Mouse (Mus musculus) heart, embryonic 16.5 days (tissue): Measurements from ENCODE around the gene 4930524J08Rik. TPM values are rescaled to one million over a fixed set of nuclear protein-coding genes. Genes with fewer than 3 reads are reported as not detected.

ENCODE experiments used
- ATAC-seq: fragments of 200-750 bp; cut with Nextera tagmentation; replicated peaks from 2 replicates; pipeline ENCODE4 v1.8.0; 2017; ENCODE audit warnings: moderate number of reproducible peaks; ENCODE audit not compliant: insufficient read depth, low FRiP score; ENCODE audit errors: extremely low read depth
- H3K27ac ChIP-seq: fragments of 300-500 bp; sonication (generic); 2 replicates; pipeline ENCODE4 v1.5.1; 2014; ENCODE audit warnings: mild to moderate bottlenecking, low read length, control low read depth, moderate library complexity
- H3K27me3 ChIP-seq: fragments of 300-500 bp; sonication (generic); 2 replicates; pipeline ENCODE4 v1.6.1; 2014; ENCODE audit warnings: low read length, mixed read lengths; ENCODE audit not compliant: control insufficient read depth, insufficient read depth
- H3K36me3 ChIP-seq: fragments of 300-500 bp; sonication (generic); 2 replicates; pipeline ENCODE4 v1.6.1; 2014; ENCODE audit not compliant: control insufficient read depth, insufficient read depth
- H3K4me1 ChIP-seq: fragments of 300-500 bp; sonication (generic); 2 replicates; pipeline ENCODE4 v1.6.1; 2014; ENCODE audit warnings: low read length, mixed read lengths; ENCODE audit not compliant: control insufficient read depth, insufficient read depth
- H3K4me2 ChIP-seq: fragments of 300-500 bp; sonication (generic); 2 replicates; pipeline ENCODE4 v1.6.1; 2014; ENCODE audit warnings: low read depth, mild to moderate bottlenecking, control low read depth, low read length
- H3K4me3 ChIP-seq: fragments of 300-500 bp; sonication (generic); 2 replicates; pipeline ENCODE4 v1.5.1; 2014; ENCODE audit warnings: mild to moderate bottlenecking, control low read depth, low read length
- H3K9ac ChIP-seq: fragments of 300-500 bp; sonication (generic); 2 replicates; pipeline ENCODE4 v1.6.1; 2014; ENCODE audit warnings: low read length, control low read depth
- H3K9me3 ChIP-seq: fragments of 300-500 bp; sonication (generic); replicated peaks from 2 replicates; pipeline ENCODE4 v1.6.1; 2016; ENCODE audit warnings: low read length; ENCODE audit not compliant: control insufficient read depth
- WGBS: fragments of 180-500 bp; shearing (Covaris S2); extraction: QIAGEN DNeasy Blood & Tissue Kit; methylation state at CpG from one replicate; pipeline ENCODE4 v1.1.7; 2014; 5-methylcytosine and 5-hydroxymethylcytosine counted together
- polyA plus RNA-seq: library from polyadenylated mRNA; unstranded; fragments of >200 nt; fragmentation: Nextera tagmentation; extraction: Ambion mirVana; gene quantifications from 2 replicates; pipeline ENCODE4 v1.2.1, GENCODE M21; 2015

Gene 4930524J08Rik
- polyA plus RNA-seq, 1 experiment from 2014 or later = 0.84 TPM

- ATAC-seq = no peak
These were observed 29.6 kb downstream of the 4930524J08Rik start for GRCm38 (mm10) chr5:100008485-100008884.

DNA sequence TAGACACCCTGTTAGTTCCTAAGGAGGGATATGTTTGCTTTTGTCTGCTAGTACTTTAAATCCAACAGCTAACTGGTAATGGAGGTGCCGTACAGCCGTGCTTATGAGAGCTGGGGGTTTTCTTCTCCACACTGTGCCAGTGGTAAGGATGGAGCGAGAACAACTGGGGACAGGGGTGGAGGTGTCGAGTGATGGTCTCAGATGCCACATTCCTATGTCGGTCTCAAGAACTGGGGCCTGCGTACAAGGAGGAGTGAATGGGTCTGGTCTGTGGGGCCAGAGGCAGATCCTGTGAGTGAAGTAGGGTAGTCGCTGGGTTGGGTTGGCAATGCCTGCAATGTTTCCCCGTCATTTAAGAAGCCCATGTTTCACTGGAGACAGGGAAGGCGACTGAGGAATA, 33.7 kb downstream of the 4930524J08Rik start:
- H3K27ac ChIP-seq = peak overlapping the region; percentile 75
- H3K27me3 ChIP-seq = no peaks in the 10 kb centered on the region
- peak; percentile 85 for ATAC-seq
- 0 out of 2 replicates have a peak, but pooled peaks cover 3% of the 10 kb centered on the region for H3K9me3 ChIP-seq
- H3K9ac ChIP-seq = no peak overlapping the region
- WGBS = 41% methylated on average over 9 of the region's 9 CpGs
- no peaks in the 10 kb centered on the region for H3K36me3 ChIP-seq
- H3K4me2 ChIP-seq = peak overlapping the region; percentile 36; the same call in 1 of the 2 replicates
- peaks cover 7% of the 10 kb centered on the region for H3K4me1 ChIP-seq
- H3K4me3 ChIP-seq = no peak overlapping the region

More at GRCm38 (mm10) chr5:100008485-100008884, 29.6 kb downstream of the 4930524J08Rik start:
- H3K9me3 ChIP-seq = no peaks in the 10 kb centered on the region
- H3K36me3 ChIP-seq = no peaks in the 10 kb centered on the region
- 60% methylated on average over 3 of the region's 3 CpGs for WGBS
- H3K27me3 ChIP-seq = no peaks in the 10 kb centered on the region
- no peak overlapping the region for H3K27ac ChIP-seq
- no peak overlapping the region for H3K4me3 ChIP-seq
- no peak overlapping the region for H3K9ac ChIP-seq
- no peak overlapping the region for H3K4me2 ChIP-seq
- H3K4me1 ChIP-seq = peaks cover 19% of the 10 kb centered on the region

DNA sequence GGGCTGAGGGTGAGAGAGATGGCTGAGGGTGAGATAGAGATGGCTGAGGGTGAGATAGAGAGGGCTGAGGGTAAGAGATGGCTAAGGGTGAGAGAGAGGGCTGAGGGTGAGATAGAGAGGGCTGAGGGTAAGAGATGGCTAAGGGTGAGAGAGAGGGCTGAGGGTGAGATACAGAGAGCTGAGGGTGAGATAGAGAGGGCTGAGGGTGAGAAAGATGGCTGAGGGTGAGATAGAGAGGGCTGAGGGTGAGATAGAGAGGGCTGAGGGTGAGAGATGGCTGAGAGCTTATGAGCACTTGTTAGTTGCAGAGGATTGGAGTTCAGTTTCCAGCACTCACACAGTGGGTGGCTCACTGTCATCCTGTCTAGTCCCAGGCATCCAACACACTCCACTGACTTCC, 41.2 kb downstream of the 4930524J08Rik start:
- H3K36me3 ChIP-seq = no peaks in the 10 kb centered on the region
- peaks cover 4% of the 10 kb centered on the region; the same call in 1 of the 2 replicates for H3K4me1 ChIP-seq
- no peak overlapping the region for H3K4me2 ChIP-seq
- H3K27me3 ChIP-seq = no peaks in the 10 kb centered on the region
- no peak for ATAC-seq
- no peak overlapping the region for H3K27ac ChIP-seq
- H3K9ac ChIP-seq = no peak overlapping the region
- no peak overlapping the region for H3K4me3 ChIP-seq
- no peaks in the 10 kb centered on the region for H3K9me3 ChIP-seq

DNA sequence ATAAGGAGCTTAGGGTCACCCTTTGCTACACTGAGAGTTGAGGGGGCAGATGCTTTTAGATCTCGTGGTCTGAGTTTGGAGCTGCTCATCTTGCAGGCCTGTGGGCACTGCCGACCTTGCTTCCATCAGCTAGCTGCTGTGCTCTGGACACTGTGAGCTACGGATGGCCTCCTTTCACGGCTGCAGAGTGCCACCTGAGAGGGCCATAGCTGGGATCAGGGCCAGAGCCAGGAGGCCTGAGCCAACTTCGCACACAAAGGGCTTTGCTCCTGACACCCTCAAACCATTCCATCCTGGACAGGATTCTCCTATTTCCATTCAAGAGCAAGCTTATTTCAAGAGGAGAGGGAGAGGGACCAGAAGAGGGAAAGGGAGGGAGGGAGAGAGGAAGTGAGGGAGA, 45.5 kb downstream of the 4930524J08Rik start:
- no peak overlapping the region for H3K4me2 ChIP-seq
- no peaks in the 10 kb centered on the region for H3K36me3 ChIP-seq
- peaks cover 4% of the 10 kb centered on the region for H3K4me1 ChIP-seq
- H3K4me3 ChIP-seq = no peak overlapping the region
- ATAC-seq = no peak
- WGBS = 55% methylated on average over 5 of the region's 5 CpGs
- 0 out of 2 replicates have a peak overlapping the region, but pooled peaks have one; percentile 35 for H3K27ac ChIP-seq
- no peaks in the 10 kb centered on the region for H3K27me3 ChIP-seq
- no peak overlapping the region for H3K9ac ChIP-seq
- no peaks in the 10 kb centered on the region for H3K9me3 ChIP-seq

DNA sequence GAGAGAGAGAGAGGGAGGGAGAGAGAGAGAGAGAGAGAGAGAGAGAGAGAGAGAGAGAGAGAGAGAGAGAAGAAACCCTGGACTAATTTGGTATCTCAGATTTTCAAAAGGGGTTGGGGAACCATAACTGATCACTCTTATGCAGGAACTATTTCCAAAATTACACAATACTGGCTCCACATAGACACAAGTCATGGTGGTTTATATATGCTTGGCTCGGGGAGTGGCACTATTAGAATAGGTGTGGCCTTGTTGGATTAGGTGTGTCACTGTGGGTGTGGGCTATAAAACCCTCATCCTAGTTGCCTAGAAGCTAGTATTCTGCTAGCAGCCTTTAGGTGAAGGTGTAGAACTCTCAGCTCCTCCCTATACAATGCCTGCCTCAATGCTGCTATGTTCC, 46.0 kb downstream of the 4930524J08Rik start:
- Histone ChIP-seq H3K4me1 (peaks cover 9% of the 10 kb centered on the region), H3K9ac (no peak overlapping the region), H3K9me3 (no peaks in the 10 kb centered on the region), H3K4me3 (no peak overlapping the region), H3K4me2 (no peak overlapping the region), H3K27me3 (no peaks in the 10 kb centered on the region), H3K27ac (no peak overlapping the region), H3K36me3 (no peaks in the 10 kb centered on the region)
- ATAC-seq = no peak
- 89% methylated on average over 1 of the region's 1 CpGs for WGBS

Other genes starting within 250 kb of the 4930524J08Rik start
- gene Rasgef1b, start 250.0 kb upstream of the 4930524J08Rik start, polyA plus RNA-seq = 30.5 and 31.1 TPM in 2 replicates
- 0.81 and 0.86 TPM in 2 replicates for gene Vamp9, start 72.8 kb upstream of the 4930524J08Rik start, polyA plus RNA-seq
- gene Hnrnpd, start 123 bp upstream of the 4930524J08Rik start, polyA plus RNA-seq = 51.6 and 82.0 TPM in 2 replicates
- 80.8 and 86.0 TPM in 2 replicates for gene Hnrnpdl, start 60.6 kb downstream of the 4930524J08Rik start, polyA plus RNA-seq
- gene Enoph1, start 60.9 kb downstream of the 4930524J08Rik start, polyA plus RNA-seq = 28.2 and 29.5 TPM in 2 replicates
- gene Tmem150c, start 180.7 kb downstream of the 4930524J08Rik start, polyA plus RNA-seq = 2.4 and 2.7 TPM in 2 replicates